Mouse (Mus musculus): Measurements from ENCODE around the gene Sgta. TPM values are rescaled to one million over a fixed set of nuclear protein-coding genes. Genes with fewer than 3 reads are reported as not detected.
"Not testable (repeated sequence)": the region's sequence is repeated elsewhere in the genome, so short reads cannot be mapped to it uniquely, and the experiment has no call there.

Sgta gene
- polyA plus RNA-seq, 1 experiment from 2014 or later: 187 TPM

DNA sequence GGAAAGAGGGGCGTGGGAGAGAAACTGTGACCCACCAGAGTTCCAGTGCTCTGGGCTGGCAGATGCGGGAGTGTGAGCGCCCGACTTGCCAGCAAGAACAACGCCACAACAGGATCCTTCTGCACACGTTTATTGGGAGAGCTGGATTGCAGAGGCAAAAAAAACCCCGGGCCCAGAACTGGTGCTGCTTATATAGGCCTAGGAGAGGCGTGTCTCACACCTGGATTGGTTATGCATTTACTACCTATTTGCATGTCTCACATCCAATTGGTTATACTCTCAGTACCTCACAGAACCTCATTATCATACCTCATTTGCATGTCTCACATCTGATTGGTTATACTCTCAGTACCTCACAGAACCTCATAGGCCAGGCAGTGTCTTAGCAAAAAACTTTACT, 4.5 kb upstream of the Sgta start:
- not testable (repeated sequence) for H3K4me1 ChIP-seq (replicated peaks; ENCODE audit: control insufficient read depth, insufficient read depth, low read length); H3K9ac ChIP-seq (ENCODE audit: low read length); H3K4me2 ChIP-seq (ENCODE audit: low read depth, low read length); H3K9me3 ChIP-seq (ENCODE audit: control insufficient read depth, low read length); H3K27ac ChIP-seq (ENCODE audit: low read length); H3K27me3 ChIP-seq (ENCODE audit: control insufficient read depth, insufficient read depth, low read depth, low read length); H3K36me3 ChIP-seq (ENCODE audit: control insufficient read depth, insufficient read depth, low read length); ATAC-seq (ENCODE audit: low read depth); H3K4me3 ChIP-seq (ENCODE audit: low read length)
- 80% methylated on average over 8 of the region's 8 CpGs for WGBS

DNA sequence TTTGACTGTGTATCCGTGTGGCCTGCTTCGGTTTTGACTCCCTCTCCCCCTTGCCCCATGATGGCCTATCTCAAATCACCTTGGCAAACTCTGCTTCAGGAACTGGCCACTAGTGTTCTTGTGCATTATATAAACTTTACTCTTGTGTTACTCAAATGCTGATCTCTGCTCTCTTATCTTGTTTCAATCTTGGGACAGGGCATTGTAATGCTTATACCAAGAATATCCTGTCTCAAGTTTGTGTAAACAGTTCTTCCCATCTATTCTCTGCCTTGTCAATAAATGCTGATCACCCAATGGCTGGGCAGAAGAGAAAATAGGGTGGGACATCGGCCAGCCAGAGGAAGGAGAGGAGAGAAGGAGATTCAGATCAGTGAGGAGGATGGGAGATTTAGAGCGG, 2.7 kb upstream of the Sgta start:
- peaks cover 9% of the 10 kb centered on the region for H3K4me1 ChIP-seq (replicated peaks; ENCODE audit: control insufficient read depth, insufficient read depth, low read length)
- H3K9ac ChIP-seq (ENCODE audit: low read length): 0 out of 2 replicates have a peak overlapping the region, but pooled peaks have one; percentile 26
- no peak overlapping the region for H3K27ac ChIP-seq (ENCODE audit: low read length)
- ATAC-seq (ENCODE audit: low read depth): no peak
- H3K36me3 ChIP-seq (ENCODE audit: control insufficient read depth, insufficient read depth, low read length): no peaks in the 10 kb centered on the region
- H3K4me3 ChIP-seq (ENCODE audit: low read length): no peak overlapping the region
- H3K9me3 ChIP-seq (ENCODE audit: control insufficient read depth, low read length): no peaks in the 10 kb centered on the region
- WGBS: 44% methylated on average over 4 of the region's 4 CpGs
- H3K27me3 ChIP-seq (ENCODE audit: control insufficient read depth, insufficient read depth, low read depth, low read length): no peaks in the 10 kb centered on the region
- no peak overlapping the region for H3K4me2 ChIP-seq (ENCODE audit: low read depth, low read length)

- Histone ChIP-seq H3K27me3 (ENCODE audit: control insufficient read depth, insufficient read depth, low read depth, low read length) (no peaks in the 10 kb centered on the region), H3K27ac (ENCODE audit: low read length) (no peak overlapping the region), H3K4me1 (replicated peaks; ENCODE audit: control insufficient read depth, insufficient read depth, low read length) (peaks cover 9% of the 10 kb centered on the region), H3K4me2 (ENCODE audit: low read depth, low read length) (peak overlapping the region; percentile 95), H3K9ac (ENCODE audit: low read length) (peak overlapping the region; percentile 94), H3K4me3 (ENCODE audit: low read length) (peak overlapping the region; percentile 97), H3K36me3 (ENCODE audit: control insufficient read depth, insufficient read depth, low read length) (no peaks in the 10 kb centered on the region), H3K9me3 (ENCODE audit: control insufficient read depth, low read length) (no peaks in the 10 kb centered on the region)
- ATAC-seq (ENCODE audit: low read depth): no peak
- WGBS: 67% methylated on average over 6 of the region's 6 CpGs
These were observed 1.1 kb downstream of the Sgta start for GRCm38 (mm10) chr10:81058896-81059295.

GRCm38 (mm10) chr10:81057406-81058130, 2.4 kb downstream of the Sgta start:
- no peak overlapping the region for H3K4me2 ChIP-seq (ENCODE audit: low read depth, low read length)
- no peaks in the 10 kb centered on the region; the same call in 1 of the 2 replicates for H3K36me3 ChIP-seq (ENCODE audit: control insufficient read depth, insufficient read depth, low read length)
- H3K4me1 ChIP-seq (replicated peaks; ENCODE audit: control insufficient read depth, insufficient read depth, low read length): peaks cover 9% of the 10 kb centered on the region
- no peak overlapping the region for H3K9ac ChIP-seq (ENCODE audit: low read length)
- no peak overlapping the region for H3K27ac ChIP-seq (ENCODE audit: low read length)
- no peaks in the 10 kb centered on the region for H3K27me3 ChIP-seq (ENCODE audit: control insufficient read depth, insufficient read depth, low read depth, low read length)
- no peaks in the 10 kb centered on the region for H3K9me3 ChIP-seq (ENCODE audit: control insufficient read depth, low read length)
- H3K4me3 ChIP-seq (ENCODE audit: low read length): no peak overlapping the region
- no peak for ATAC-seq (ENCODE audit: low read depth)
- WGBS: 89% methylated on average over 23 of the region's 23 CpGs

GRCm38 (mm10) chr10:81055802-81056340, 4.1 kb downstream of the Sgta start:
- H3K4me3 ChIP-seq (ENCODE audit: low read length); H3K9ac ChIP-seq (ENCODE audit: low read length); H3K4me1 ChIP-seq (replicated peaks; ENCODE audit: control insufficient read depth, insufficient read depth, low read length); H3K27me3 ChIP-seq (ENCODE audit: control insufficient read depth, insufficient read depth, low read depth, low read length); H3K9me3 ChIP-seq (ENCODE audit: control insufficient read depth, low read length); H3K4me2 ChIP-seq (ENCODE audit: low read depth, low read length); ATAC-seq (ENCODE audit: low read depth); H3K27ac ChIP-seq (ENCODE audit: low read length): not testable (repeated sequence)
- 77% methylated on average over 11 of the region's 11 CpGs for WGBS
- peaks cover 12% of the 10 kb centered on the region for H3K36me3 ChIP-seq (ENCODE audit: control insufficient read depth, insufficient read depth, low read length)

DNA sequence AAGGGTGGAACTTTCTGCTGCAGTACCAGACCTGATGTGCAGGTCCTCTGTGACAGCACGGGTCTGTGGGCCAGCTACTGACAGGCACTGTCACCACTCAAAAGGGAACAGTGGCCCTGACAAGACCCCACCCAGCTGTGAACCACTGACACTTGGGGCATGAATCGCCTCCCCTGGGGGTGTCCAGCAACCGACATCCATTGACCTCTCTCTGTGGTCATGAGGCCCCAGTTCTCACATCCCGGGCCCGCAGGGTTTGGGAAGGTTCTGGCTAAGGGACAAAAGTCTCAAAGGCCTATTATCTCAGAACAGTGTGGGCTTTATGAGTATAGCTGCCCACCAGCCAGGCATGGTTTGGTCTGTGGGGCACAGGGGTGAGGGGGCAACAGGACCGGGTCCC, 4.8 kb downstream of the Sgta start:
- H3K4me3 ChIP-seq (ENCODE audit: low read length): no peak overlapping the region
- no peak overlapping the region for H3K9ac ChIP-seq (ENCODE audit: low read length)
- no peaks in the 10 kb centered on the region for H3K27me3 ChIP-seq (ENCODE audit: control insufficient read depth, insufficient read depth, low read depth, low read length)
- 87% methylated on average over 6 of the region's 6 CpGs for WGBS
- no peak overlapping the region for H3K4me2 ChIP-seq (ENCODE audit: low read depth, low read length)
- ATAC-seq (ENCODE audit: low read depth): no peak
- no peaks in the 10 kb centered on the region for H3K9me3 ChIP-seq (ENCODE audit: control insufficient read depth, low read length)
- H3K36me3 ChIP-seq (ENCODE audit: control insufficient read depth, insufficient read depth, low read length): peaks cover 19% of the 10 kb centered on the region
- H3K4me1 ChIP-seq (replicated peaks; ENCODE audit: control insufficient read depth, insufficient read depth, low read length): peaks cover 9% of the 10 kb centered on the region
- H3K27ac ChIP-seq (ENCODE audit: low read length): no peak overlapping the region

DNA sequence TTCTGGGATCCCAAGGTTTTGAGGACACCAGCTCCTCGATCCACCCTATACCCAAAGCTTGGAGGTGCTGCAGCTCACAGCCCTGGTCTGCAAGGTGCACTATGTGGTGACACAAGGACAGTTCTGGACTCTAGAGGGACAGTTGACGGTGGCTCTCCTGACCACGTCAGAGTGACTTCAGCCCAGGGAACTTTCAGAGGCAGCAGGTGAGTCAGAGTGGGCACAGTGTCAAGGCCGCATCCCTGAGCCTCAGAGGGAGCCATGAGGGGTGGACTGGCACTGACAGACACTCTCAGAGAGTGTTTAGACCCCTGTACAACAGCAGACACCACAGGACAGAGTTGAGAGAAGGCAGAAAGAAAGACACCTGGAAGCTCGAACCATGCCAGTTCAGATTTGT, 7.4 kb downstream of the Sgta start:
- no peak for ATAC-seq (ENCODE audit: low read depth)
- Histone ChIP-seq H3K27ac (ENCODE audit: low read length) (no peak overlapping the region), H3K4me1 (replicated peaks; ENCODE audit: control insufficient read depth, insufficient read depth, low read length) (no peaks in the 10 kb centered on the region), H3K9ac (ENCODE audit: low read length) (no peak overlapping the region), H3K4me2 (ENCODE audit: low read depth, low read length) (no peak overlapping the region), H3K36me3 (ENCODE audit: control insufficient read depth, insufficient read depth, low read length) (peaks cover 40% of the 10 kb centered on the region), H3K4me3 (ENCODE audit: low read length) (no peak overlapping the region), H3K9me3 (ENCODE audit: control insufficient read depth, low read length) (no peaks in the 10 kb centered on the region), H3K27me3 (ENCODE audit: control insufficient read depth, insufficient read depth, low read depth, low read length) (no peaks in the 10 kb centered on the region)
- WGBS: 87% methylated on average over 5 of the region's 5 CpGs

DNA sequence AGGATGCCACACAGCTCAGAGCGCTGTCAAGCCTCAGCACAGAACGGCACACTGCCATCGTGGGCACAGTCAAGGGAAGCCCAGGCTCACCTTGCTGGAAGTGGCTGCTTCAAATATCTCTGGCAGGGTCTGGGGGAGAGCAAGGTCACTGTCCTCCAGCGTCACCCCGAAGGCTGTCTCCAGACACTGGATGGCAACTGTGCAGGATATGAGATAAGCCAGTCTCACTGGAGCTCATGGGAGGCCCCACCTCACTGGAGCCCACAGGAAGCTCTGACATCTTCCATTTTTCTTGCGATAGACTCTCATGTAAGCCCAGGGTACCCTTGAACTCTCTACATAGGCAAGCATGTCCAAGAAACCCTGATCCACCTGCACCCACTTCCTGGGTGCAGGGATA, 8.8 kb downstream of the Sgta start:
- no peak for ATAC-seq (ENCODE audit: low read depth)
- H3K36me3 ChIP-seq (ENCODE audit: control insufficient read depth, insufficient read depth, low read length): peaks cover 48% of the 10 kb centered on the region

DNA sequence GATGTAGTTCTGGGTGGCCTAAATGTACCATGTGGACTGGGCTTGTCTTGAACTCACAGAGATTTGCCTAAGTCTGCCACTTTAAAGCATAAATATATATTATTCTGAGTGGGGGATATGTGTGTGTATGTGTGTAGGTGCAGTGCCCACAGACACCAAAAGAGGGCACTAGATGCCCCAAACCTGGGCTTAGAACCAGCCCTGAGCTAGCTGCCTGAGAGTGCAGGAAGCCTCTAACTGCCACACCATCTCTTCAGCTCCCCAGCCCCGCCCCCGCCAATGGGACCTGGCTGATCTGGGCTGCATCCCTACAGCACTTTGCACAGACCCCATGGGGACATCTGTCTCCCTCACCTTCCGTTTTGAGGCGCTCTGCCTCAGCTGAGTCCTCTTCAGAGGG, 9.3 kb downstream of the Sgta start:
- Histone ChIP-seq H3K27ac (ENCODE audit: low read length) (no peak overlapping the region), H3K4me3 (ENCODE audit: low read length) (no peak overlapping the region), H3K36me3 (ENCODE audit: control insufficient read depth, insufficient read depth, low read length) (peaks cover 53% of the 10 kb centered on the region), H3K4me2 (ENCODE audit: low read depth, low read length) (no peak overlapping the region), H3K27me3 (ENCODE audit: control insufficient read depth, insufficient read depth, low read depth, low read length) (no peaks in the 10 kb centered on the region), H3K4me1 (replicated peaks; ENCODE audit: control insufficient read depth, insufficient read depth, low read length) (no peaks in the 10 kb centered on the region), H3K9ac (ENCODE audit: low read length) (no peak overlapping the region), H3K9me3 (ENCODE audit: control insufficient read depth, low read length) (no peaks in the 10 kb centered on the region)
- no peak for ATAC-seq (ENCODE audit: low read depth)
- WGBS: 71% methylated on average over 4 of the region's 4 CpGs

More for the DNA sequence above, 8.8 kb downstream of the Sgta start:
- no peak overlapping the region for H3K4me3 ChIP-seq (ENCODE audit: low read length)
- H3K4me1 ChIP-seq (replicated peaks; ENCODE audit: control insufficient read depth, insufficient read depth, low read length): no peaks in the 10 kb centered on the region
- H3K4me2 ChIP-seq (ENCODE audit: low read depth, low read length): no peak overlapping the region
- no peaks in the 10 kb centered on the region for H3K9me3 ChIP-seq (ENCODE audit: control insufficient read depth, low read length)
- H3K27ac ChIP-seq (ENCODE audit: low read length): no peak overlapping the region
- WGBS: 92% methylated on average over 6 of the region's 6 CpGs
- H3K9ac ChIP-seq (ENCODE audit: low read length): no peak overlapping the region
- H3K27me3 ChIP-seq (ENCODE audit: control insufficient read depth, insufficient read depth, low read depth, low read length): no peaks in the 10 kb centered on the region
